Comparison of ENCODE assay signal across 9 mouse cellular contexts in the genomic region with DNA sequence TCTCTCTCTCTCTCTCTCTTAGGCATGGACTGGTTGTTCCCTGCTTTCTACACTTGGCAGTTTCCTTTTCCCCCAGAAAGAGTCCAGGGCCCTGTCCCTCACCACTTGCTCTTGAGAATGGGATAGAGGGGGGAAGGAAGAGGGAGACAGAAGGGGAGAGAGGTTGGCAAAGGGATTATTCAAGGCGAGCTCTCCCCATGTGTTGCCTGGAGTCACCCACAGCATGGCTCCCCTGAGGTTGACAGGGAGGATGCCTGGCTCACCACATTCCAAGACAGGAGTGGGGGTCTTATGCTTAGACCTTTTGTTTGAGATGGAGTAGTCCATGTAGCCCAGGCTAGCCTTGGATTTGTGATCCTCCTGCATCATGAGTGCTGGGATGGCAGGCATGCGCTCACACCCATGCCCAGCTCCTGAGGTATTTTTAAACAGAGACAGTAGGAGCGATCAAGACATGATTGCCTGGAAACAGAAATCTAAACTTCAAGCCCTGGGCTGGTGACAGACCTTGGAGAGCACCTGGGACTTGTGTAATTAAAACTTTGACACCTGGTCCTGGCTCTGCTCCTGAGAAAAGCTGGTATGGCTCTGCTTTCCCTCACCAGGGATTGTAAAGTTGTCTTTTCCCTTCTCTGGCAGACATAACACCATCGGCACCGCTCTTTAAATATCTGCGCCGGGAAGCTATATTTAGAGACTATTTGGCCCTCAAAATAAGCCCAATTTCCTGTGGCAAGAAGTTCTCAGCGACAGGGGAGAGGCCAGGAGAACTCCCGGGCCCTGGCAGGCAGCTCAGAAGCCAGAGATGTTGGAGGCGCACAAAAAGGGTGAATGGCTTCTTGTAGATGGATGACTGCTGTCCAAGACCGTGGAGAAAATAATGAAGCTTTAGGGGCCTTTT. TPM values are rescaled to one million over a fixed set of nuclear protein-coding genes. Genes with fewer than 3 reads are reported as not detected.
DNase-seq lines count a peak whose midpoint lies in the region; ATAC-seq and TF ChIP-seq lines count a peak whose summit lies in the region.
"Had no signal": no experiment of that assay in that cellular context is flagged by ENCODE, and none has a peak within 500 bp of the region (broad histone marks: within the 10 kb centered on the region; RNA-seq: fewer than 3 reads in every experiment).

No protein-coding gene starts in this region.

- peak overlapping the region; percentile 24; the same call in 1 of the 2 replicates for H3K9ac ChIP-seq in heart, embryonic 13.5 days
- H3K9ac ChIP-seq in lung, embryonic 16.5 days (ENCODE audit: low read length), result no peak overlapping the region

- H3K27me3 ChIP-seq in kidney, adult 2 months (replicated peaks; ENCODE audit: control insufficient read depth, insufficient read depth, low read length), result no peaks in the 10 kb centered on the region
- H3K27me3 ChIP-seq in heart, embryonic 13.5 days (replicated peaks), result no peaks in the 10 kb centered on the region
- H3K27me3 ChIP-seq in lung, embryonic 16.5 days (ENCODE audit: control insufficient read depth, insufficient read depth, low read depth, low read length), result no peaks in the 10 kb centered on the region

- H3K9me3 ChIP-seq in heart, embryonic 13.5 days, result no peaks in the 10 kb centered on the region
- no peaks in the 10 kb centered on the region for H3K9me3 ChIP-seq in lung, embryonic 16.5 days (ENCODE audit: control insufficient read depth, low read length)

- WGBS in kidney, adult 2 months, result 52% methylated on average over 11 of the region's 11 CpGs
- 21% methylated on average over 11 of the region's 11 CpGs for WGBS in heart, embryonic 13.5 days
- 38% methylated on average over 11 of the region's 11 CpGs for WGBS in lung, embryonic 16.5 days

- H3K36me3 ChIP-seq in kidney, adult 2 months (ENCODE audit: control insufficient read depth, insufficient read depth, low read length), result no peaks in the 10 kb centered on the region
- peaks cover 4% of the 10 kb centered on the region; the same call in 1 of the 2 replicates for H3K36me3 ChIP-seq in heart, embryonic 13.5 days
- H3K36me3 ChIP-seq in lung, embryonic 16.5 days (ENCODE audit: control insufficient read depth, insufficient read depth, low read length), result no peaks in the 10 kb centered on the region

- peak; percentile 56 for DNase-seq in kidney, adult 2 months
- no peak for DNase-seq in kidney, adult 18-20 months
- peak; percentile 62 for DNase-seq in fibroblast of lung, adult 2 months (ENCODE audit: low read depth)
- no peak for DNase-seq in urinary bladder, postnatal 10 days (ENCODE audit: low spot score)
- DNase-seq in Muller cell, postnatal 12 days (ENCODE audit: inconsistent ontology term), result no peak

- TF ChIP-seq CTCF in kidney, adult 2 months (conservative IDR thresholded peaks at IDR 0.05; ENCODE audit: insufficient read depth, insufficient read length, low read depth, low read length), result no peak

- ATAC-seq in heart, embryonic 13.5 days (ENCODE audit: extremely low read depth, insufficient number of reproducible peaks, low FRiP score, low TSS enrichment), result no peak
- peak; percentile 45; the same call in 1 of the 2 replicates for ATAC-seq in lung, embryonic 16.5 days (ENCODE audit: low read depth)
- no peak for ATAC-seq in erythroblast, adult 5-6 weeks (replicated peaks; ENCODE audit: low FRiP score, poor library complexity, severe bottlenecking)

- H3K4me3 ChIP-seq in kidney, adult 2 months (ENCODE audit: insufficient read depth, low read depth, low read length), result no peak overlapping the region
- no peak overlapping the region for H3K4me3 ChIP-seq in heart, embryonic 13.5 days
- H3K4me3 ChIP-seq in lung, embryonic 16.5 days (ENCODE audit: low read length), result no peak overlapping the region

- H3K4me2 ChIP-seq in heart, embryonic 13.5 days, result peak overlapping the region; percentile 55
- no peak overlapping the region for H3K4me2 ChIP-seq in lung, embryonic 16.5 days (ENCODE audit: low read depth, low read length)

- 0 out of 2 replicates have a peak, but pooled peaks cover 2% of the 10 kb centered on the region for H3K4me1 ChIP-seq in kidney, adult 2 months (ENCODE audit: control insufficient read depth, insufficient read depth, low read length)
- H3K4me1 ChIP-seq in heart, embryonic 13.5 days, result peaks cover 55% of the 10 kb centered on the region
- H3K4me1 ChIP-seq in lung, embryonic 16.5 days (replicated peaks; ENCODE audit: control insufficient read depth, insufficient read depth, low read length), result peaks cover 11% of the 10 kb centered on the region

- TF ChIP-seq POLR2A in kidney, adult 2 months (IDR thresholded peaks at IDR 0.05; ENCODE audit: low read depth, low read length), result no peak

- H3K27ac ChIP-seq in kidney, adult 2 months (ENCODE audit: insufficient read depth, low read depth, low read length), result peak overlapping the region; percentile 83
- H3K27ac ChIP-seq in heart, embryonic 13.5 days (replicated peaks), result peak overlapping the region; percentile 93
- H3K27ac ChIP-seq in lung, embryonic 16.5 days (ENCODE audit: low read length), result peak overlapping the region; percentile 72

RNA-seq across cellular contexts. Expression of gene Hip1, which starts 20.0 kb away (rescaled TPM):
- 14.1 and 16.6 TPM in 2 replicates for polyA plus RNA-seq in kidney, adult 2 months (2012; rRNA removed)
- 22.8 and 24.9 TPM in 2 replicates for polyA plus RNA-seq in heart, embryonic 13.5 days (2015; fragmentation: Nextera tagmentation; extraction: Ambion mirVana)
- 33.7 and 35.1 TPM in 2 replicates for polyA plus RNA-seq in lung, embryonic 16.5 days (2015; fragmentation: Nextera tagmentation; extraction: Ambion mirVana)
- 1.2 and 5.0 TPM in 2 replicates for total RNA-seq in erythroblast, adult 5-6 weeks (2015; ENCODE audit: low replicate concordance)
- total RNA-seq in erythroblast, adult 5-6 weeks (2017; ENCODE audit: low replicate concordance), result 1.3 and 4.9 TPM in 2 replicates

RNA-seq across cellular contexts. Expression of gene Ccl26, which starts 38.5 kb away (rescaled TPM):
- polyA plus RNA-seq in kidney, adult 2 months (2012; rRNA removed), result not detected in 2 replicates
- polyA plus RNA-seq in heart, embryonic 13.5 days (2015; fragmentation: Nextera tagmentation; extraction: Ambion mirVana), result not detected in 2 replicates
- not detected in 2 replicates for polyA plus RNA-seq in lung, embryonic 16.5 days (2015; fragmentation: Nextera tagmentation; extraction: Ambion mirVana)
- not detected in 2 replicates for total RNA-seq in erythroblast, adult 5-6 weeks (2015; ENCODE audit: low replicate concordance)
- not detected in 2 replicates for total RNA-seq in erythroblast, adult 5-6 weeks (2017; ENCODE audit: low replicate concordance)
- total RNA-seq: left cerebral cortex, postnatal 10 days had no signal

RNA-seq across cellular contexts. Expression of gene Ccl24, which starts 47.9 kb away (rescaled TPM):
- 1.0 and 1.2 TPM in 2 replicates for polyA plus RNA-seq in kidney, adult 2 months (2012; rRNA removed)
- 2.4 and 2.9 TPM in 2 replicates for polyA plus RNA-seq in heart, embryonic 13.5 days (2015; fragmentation: Nextera tagmentation; extraction: Ambion mirVana)
- 2.9 and 5.5 TPM in 2 replicates for polyA plus RNA-seq in lung, embryonic 16.5 days (2015; fragmentation: Nextera tagmentation; extraction: Ambion mirVana)
- not detected in 2 replicates for total RNA-seq in erythroblast, adult 5-6 weeks (2015; ENCODE audit: low replicate concordance)
- not detected in 2 replicates for total RNA-seq in erythroblast, adult 5-6 weeks (2017; ENCODE audit: low replicate concordance)

Comparison
In these comparisons a context has a peak if more than half of its experiments do, and no peak if none do; other contexts are left out.
1. DNase-seq: peak in kidney, adult 2 months (single experiment) and fibroblast of lung, adult 2 months (single experiment); none in kidney, adult 18-20 months (single experiment), urinary bladder, postnatal 10 days (single experiment) and Muller cell, postnatal 12 days (single experiment).
2. Peak in every context shown above with its lines, with median percentiles within 50 percentile points of each other: H3K27ac ChIP-seq.